Mouse (Mus musculus): Measurements from ENCODE around the gene Slc25a10. TPM values are rescaled to one million over a fixed set of nuclear protein-coding genes. Genes with fewer than 3 reads are reported as not detected.
A peak's percentile ranks its signal among the peaks of the same experiment; 100 is the strongest.

Slc25a10 gene
- polyA plus RNA-seq, 1 experiment, result 68.3 TPM

- Histone ChIP-seq H3K27ac (ENCODE audit: control insufficient read depth, insufficient read depth, low read depth, low read length) (no peak overlapping the region), H3K4me1 (ENCODE audit: control insufficient read depth, insufficient read depth, low read length) (peaks cover 11% of the 10 kb centered on the region), H3K36me3 (ENCODE audit: control insufficient read depth, insufficient read depth, low read length) (peaks cover 2% of the 10 kb centered on the region), H3K4me3 (ENCODE audit: control insufficient read depth, low read depth, low read length) (peak overlapping the region; percentile 92), H3K27me3 (ENCODE audit: control insufficient read depth, insufficient read depth, low read length) (no peaks in the 10 kb centered on the region)
- TF ChIP-seq POLR2A (IDR thresholded peaks at IDR 0.05; ENCODE audit: control insufficient read depth, low read depth, low read length) (no peak), CTCF (IDR thresholded peaks at IDR 0.05; ENCODE audit: control insufficient read depth, insufficient read depth, insufficient replicate concordance, low read depth, low read length) (no peak)
These were observed 6.4 kb upstream of the Slc25a10 start for GRCm38 (mm10) chr11:120485251-120485650.

GRCm38 (mm10) chr11:120488516-120488915 lies 3.1 kb upstream of the Slc25a10 start:
- Histone ChIP-seq H3K27me3 (ENCODE audit: control insufficient read depth, insufficient read depth, low read length) (no peaks in the 10 kb centered on the region), H3K36me3 (ENCODE audit: control insufficient read depth, insufficient read depth, low read length) (no peaks in the 10 kb centered on the region; the same call in 1 of the 2 replicates), H3K4me1 (ENCODE audit: control insufficient read depth, insufficient read depth, low read length) (peaks cover 22% of the 10 kb centered on the region), H3K4me3 (ENCODE audit: control insufficient read depth, low read depth, low read length) (no peak overlapping the region), H3K27ac (ENCODE audit: control insufficient read depth, insufficient read depth, low read depth, low read length) (no peak overlapping the region)
- TF ChIP-seq CTCF (IDR thresholded peaks at IDR 0.05; ENCODE audit: control insufficient read depth, insufficient read depth, insufficient replicate concordance, low read depth, low read length) (no peak), POLR2A (IDR thresholded peaks at IDR 0.05; ENCODE audit: control insufficient read depth, low read depth, low read length) (no peak)

GRCm38 (mm10) chr11:120489054-120489761 lies 2.4 kb upstream of the Slc25a10 start:
- Histone ChIP-seq H3K27me3 (ENCODE audit: control insufficient read depth, insufficient read depth, low read length) (no peaks in the 10 kb centered on the region), H3K27ac (ENCODE audit: control insufficient read depth, insufficient read depth, low read depth, low read length) (no peak overlapping the region), H3K36me3 (ENCODE audit: control insufficient read depth, insufficient read depth, low read length) (no peaks in the 10 kb centered on the region; the same call in 1 of the 2 replicates), H3K4me3 (ENCODE audit: control insufficient read depth, low read depth, low read length) (no peak overlapping the region), H3K4me1 (ENCODE audit: control insufficient read depth, insufficient read depth, low read length) (peaks cover 16% of the 10 kb centered on the region)
- TF ChIP-seq POLR2A (IDR thresholded peaks at IDR 0.05; ENCODE audit: control insufficient read depth, low read depth, low read length) (no peak), CTCF (IDR thresholded peaks at IDR 0.05; ENCODE audit: control insufficient read depth, insufficient read depth, insufficient replicate concordance, low read depth, low read length) (peak; percentile 76)

GRCm38 (mm10) chr11:120490291-120491046 lies 1.2 kb upstream of the Slc25a10 start:
- Histone ChIP-seq H3K27ac (ENCODE audit: control insufficient read depth, insufficient read depth, low read depth, low read length) (no peak overlapping the region), H3K4me1 (ENCODE audit: control insufficient read depth, insufficient read depth, low read length) (peaks cover 12% of the 10 kb centered on the region), H3K36me3 (ENCODE audit: control insufficient read depth, insufficient read depth, low read length) (no peaks in the 10 kb centered on the region; the same call in 1 of the 2 replicates), H3K4me3 (ENCODE audit: control insufficient read depth, low read depth, low read length) (no peak overlapping the region), H3K27me3 (ENCODE audit: control insufficient read depth, insufficient read depth, low read length) (no peaks in the 10 kb centered on the region)
- TF ChIP-seq POLR2A (IDR thresholded peaks at IDR 0.05; ENCODE audit: control insufficient read depth, low read depth, low read length), result no peak
- TF ChIP-seq CTCF (IDR thresholded peaks at IDR 0.05; ENCODE audit: control insufficient read depth, insufficient read depth, insufficient replicate concordance, low read depth, low read length), result no peak

GRCm38 (mm10) chr11:120492024-120492877 lies 611 bp downstream of the Slc25a10 start:
- Histone ChIP-seq H3K4me1 (ENCODE audit: control insufficient read depth, insufficient read depth, low read length) (peaks cover 11% of the 10 kb centered on the region), H3K36me3 (ENCODE audit: control insufficient read depth, insufficient read depth, low read length) (no peaks in the 10 kb centered on the region; the same call in 1 of the 2 replicates), H3K4me3 (ENCODE audit: control insufficient read depth, low read depth, low read length) (peak overlapping the region; percentile 96), H3K27ac (ENCODE audit: control insufficient read depth, insufficient read depth, low read depth, low read length) (peak overlapping the region; percentile 59; the same call in 1 of the 2 replicates), H3K27me3 (ENCODE audit: control insufficient read depth, insufficient read depth, low read length) (no peaks in the 10 kb centered on the region)
- TF ChIP-seq CTCF (IDR thresholded peaks at IDR 0.05; ENCODE audit: control insufficient read depth, insufficient read depth, insufficient replicate concordance, low read depth, low read length) (no peak), POLR2A (IDR thresholded peaks at IDR 0.05; ENCODE audit: control insufficient read depth, low read depth, low read length) (no peak)

GRCm38 (mm10) chr11:120492878-120493203 lies 1.2 kb downstream of the Slc25a10 start:
- Histone ChIP-seq H3K36me3 (ENCODE audit: control insufficient read depth, insufficient read depth, low read length) (no peaks in the 10 kb centered on the region; the same call in 1 of the 2 replicates), H3K27me3 (ENCODE audit: control insufficient read depth, insufficient read depth, low read length) (no peaks in the 10 kb centered on the region), H3K4me1 (ENCODE audit: control insufficient read depth, insufficient read depth, low read length) (peaks cover 11% of the 10 kb centered on the region), H3K27ac (ENCODE audit: control insufficient read depth, insufficient read depth, low read depth, low read length) (no peak overlapping the region), H3K4me3 (ENCODE audit: control insufficient read depth, low read depth, low read length) (no peak overlapping the region)
- TF ChIP-seq POLR2A (IDR thresholded peaks at IDR 0.05; ENCODE audit: control insufficient read depth, low read depth, low read length) (no peak), CTCF (IDR thresholded peaks at IDR 0.05; ENCODE audit: control insufficient read depth, insufficient read depth, insufficient replicate concordance, low read depth, low read length) (no peak)

All from testis, adult 2 months (tissue).